Mouse (Mus musculus) bone marrow, adult 2 months (tissue): ENCODE results near the gene Plekhg3.

ENCODE experiments used
- CTCF ChIP-seq: fragments of 200-500 bp; IDR thresholded peaks from 2 replicates; pipeline ENCODE4 v1.5.1; 2011; ENCODE audit warnings: low read length, control low read depth; ENCODE audit not compliant: control insufficient read depth, insufficient read depth
- POLR2A ChIP-seq: fragments of 200-500 bp; IDR thresholded peaks from 2 replicates; pipeline ENCODE4 v1.6.1; 2011; ENCODE audit warnings: low read depth, mild to moderate bottlenecking, control low read depth, low read length, borderline replicate concordance; ENCODE audit not compliant: control insufficient read depth

DNA sequence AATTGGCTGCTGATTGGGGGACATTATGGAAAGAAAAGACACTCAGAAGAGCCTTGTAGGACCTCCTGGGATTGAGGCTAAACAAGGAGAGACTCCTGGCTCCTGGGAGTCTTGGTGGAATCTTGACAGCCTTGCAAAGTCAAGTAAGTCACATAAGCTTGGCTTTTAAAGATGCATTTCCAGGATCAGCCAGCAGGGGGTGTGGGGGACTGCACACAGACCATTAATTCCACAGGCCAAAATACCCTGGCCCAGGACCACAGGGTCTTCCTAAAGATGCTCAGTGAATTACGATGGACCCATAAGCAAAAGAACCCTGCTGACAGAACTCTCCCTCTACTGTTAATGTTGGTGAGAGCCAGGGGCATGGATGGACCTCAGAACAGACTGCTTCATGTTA is 61.5 kb downstream of the Plekhg3 start:
- TF ChIP-seq POLR2A (no peak), CTCF (peak; percentile 71)
